Mouse (Mus musculus) frontal cortex, postnatal 25 days (tissue): ENCODE data around the gene Kcmf1.
"Not testable (repeated sequence)": the region's sequence is repeated elsewhere in the genome, so short reads cannot be mapped to it uniquely, and the experiment has no call there.

Experiments
- DNase-seq, 2 experiments: peaks; one replicate each; pipeline ENCODE4 v3.0.0; 2022; ENCODE audit warnings: low spot score in 2 of 2

Gene Kcmf1

GRCm38 (mm10) chr6:72899201-72899780, 488 bp downstream of the Kcmf1 start:
- DNase-seq = peak in 1 of 2 experiments; percentile 43

GRCm38 (mm10) chr6:72898244-72899200, 1.3 kb downstream of the Kcmf1 start:
- peak; percentile 17 to 37 for DNase-seq

- no peak for DNase-seq
Observed at GRCm38 (mm10) chr6:72895000-72895399, 4.8 kb downstream of the Kcmf1 start.

GRCm38 (mm10) chr6:72891238-72891637, 8.5 kb downstream of the Kcmf1 start:
- no peak for DNase-seq

- no peak for DNase-seq
Observed at GRCm38 (mm10) chr6:72888655-72889054, 11.1 kb downstream of the Kcmf1 start.

GRCm38 (mm10) chr6:72885268-72885667, 14.5 kb downstream of the Kcmf1 start:
- no peak for DNase-seq

- DNase-seq = no peak
Observed at GRCm38 (mm10) chr6:72884767-72885166, 15.0 kb downstream of the Kcmf1 start.

GRCm38 (mm10) chr6:72882661-72883458, 16.9 kb downstream of the Kcmf1 start:
- no peak for DNase-seq

- DNase-seq = no peak
Observed at GRCm38 (mm10) chr6:72882222-72882621, 17.6 kb downstream of the Kcmf1 start.

- no peak for DNase-seq
Observed at GRCm38 (mm10) chr6:72881619-72881979, 18.2 kb downstream of the Kcmf1 start.

GRCm38 (mm10) chr6:72880913-72881618, 18.7 kb downstream of the Kcmf1 start:
- DNase-seq = no peak

- no peak for DNase-seq
Observed at GRCm38 (mm10) chr6:72876629-72877028, 23.1 kb downstream of the Kcmf1 start.

GRCm38 (mm10) chr6:72873338-72873737, 26.4 kb downstream of the Kcmf1 start:
- DNase-seq = no peak

GRCm38 (mm10) chr6:72872276-72872675, 27.5 kb downstream of the Kcmf1 start:
- no peak for DNase-seq

- DNase-seq = no peak
Observed at GRCm38 (mm10) chr6:72869601-72870000, 30.2 kb downstream of the Kcmf1 start.

- DNase-seq = no peak
Observed at GRCm38 (mm10) chr6:72868688-72869087, 31.1 kb downstream of the Kcmf1 start.

GRCm38 (mm10) chr6:72867746-72868145, 32.0 kb downstream of the Kcmf1 start:
- no peak for DNase-seq

- DNase-seq = no peak
Observed at GRCm38 (mm10) chr6:72866232-72866631, 33.5 kb downstream of the Kcmf1 start.

GRCm38 (mm10) chr6:72862686-72863085, 37.1 kb downstream of the Kcmf1 start:
- DNase-seq = not testable (repeated sequence)

GRCm38 (mm10) chr6:72854256-72854655, 45.5 kb downstream of the Kcmf1 start:
- no peak for DNase-seq

- no peak for DNase-seq
Observed at GRCm38 (mm10) chr6:72852180-72852579, 47.6 kb downstream of the Kcmf1 start.

- DNase-seq = no peak
Observed at GRCm38 (mm10) chr6:72851633-72852032, 48.1 kb downstream of the Kcmf1 start.
